Mouse (Mus musculus) spleen, postnatal 14 days (tissue): ENCODE data around the gene Rbmxl1.

Source experiments
- DNase-seq, 2 experiments: peaks; one replicate each; pipeline ENCODE4 v3.0.0; 2021 to 2022; ENCODE audit warnings: low spot score in 2 of 2

The Rbmxl1 gene

DNA sequence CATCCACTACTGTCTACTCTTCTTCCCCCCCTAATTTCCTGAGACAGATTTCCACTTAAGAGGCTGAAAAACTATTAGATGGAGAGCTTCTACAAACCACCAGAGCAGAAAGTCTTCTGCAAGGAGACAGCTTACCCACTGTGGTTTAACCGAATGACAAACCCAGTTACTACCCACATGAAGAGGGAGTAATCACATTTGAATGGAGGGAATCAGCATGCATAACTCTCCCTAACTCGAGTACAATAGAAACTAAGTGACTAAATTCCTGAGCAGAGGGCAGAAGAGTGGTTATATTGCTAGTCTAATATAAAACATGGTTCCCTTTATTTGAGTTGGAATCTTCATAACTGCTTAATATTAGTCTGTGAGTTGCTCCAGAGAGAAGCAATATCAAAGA is 15.7 kb downstream of the Rbmxl1 start:
- no peak for DNase-seq

DNA sequence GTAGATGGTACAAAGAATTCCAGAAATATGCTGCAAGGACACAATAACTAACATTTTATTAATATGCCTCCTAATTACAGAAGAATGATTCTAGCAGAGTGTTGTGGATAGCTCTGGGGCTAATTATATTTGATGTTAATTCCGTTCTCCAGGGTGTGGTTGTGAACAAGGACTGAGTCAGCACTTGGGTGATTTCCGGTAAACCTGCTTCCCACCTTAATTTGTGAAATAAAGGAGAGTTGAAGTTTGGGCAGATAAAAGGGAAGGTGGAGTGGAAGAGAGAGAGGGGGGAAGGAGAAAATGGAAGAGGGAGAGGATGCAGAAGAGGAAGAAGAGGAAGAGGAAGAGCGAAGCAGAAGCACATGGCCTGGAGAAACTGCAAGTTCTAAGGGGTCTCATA is 19.0 kb downstream of the Rbmxl1 start:
- no peak for DNase-seq

DNA sequence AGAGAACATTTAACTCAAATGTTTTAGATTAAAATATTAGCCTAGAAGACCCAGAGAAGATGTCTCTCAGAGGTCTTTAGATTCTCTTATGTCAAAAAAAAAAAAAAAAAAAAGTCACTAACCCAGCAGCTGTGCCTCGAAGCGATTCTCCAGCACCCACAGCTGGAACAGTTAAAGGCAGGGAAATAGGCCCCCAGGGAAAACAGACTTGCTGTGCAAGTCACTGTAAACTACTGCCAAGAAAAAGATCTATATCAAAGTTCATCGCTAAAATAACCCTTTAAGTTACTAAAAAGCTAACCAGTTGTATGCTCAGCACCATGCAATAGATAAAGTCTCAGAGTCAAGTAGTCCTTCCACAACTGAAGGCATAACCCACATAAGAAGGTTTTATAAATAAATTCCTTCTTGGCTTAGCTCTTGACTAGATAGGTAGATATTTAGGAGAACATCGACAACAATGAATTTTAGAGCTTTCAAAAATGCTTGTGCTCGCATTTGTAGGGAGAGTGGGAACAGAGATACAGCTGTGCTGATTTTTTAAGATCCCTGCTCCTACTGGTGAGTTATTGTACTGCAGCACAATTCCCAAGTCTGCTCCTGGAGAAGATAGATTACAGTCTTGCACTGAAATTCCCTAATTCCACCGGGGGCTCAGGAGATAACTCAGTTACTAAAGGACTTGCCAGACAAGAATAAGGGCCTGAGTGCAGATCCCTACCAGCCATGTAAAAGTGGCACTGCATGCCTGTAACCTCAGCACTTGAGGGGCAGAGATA is 31.5 kb downstream of the Rbmxl1 start:
- DNase-seq, result no peak

DNA sequence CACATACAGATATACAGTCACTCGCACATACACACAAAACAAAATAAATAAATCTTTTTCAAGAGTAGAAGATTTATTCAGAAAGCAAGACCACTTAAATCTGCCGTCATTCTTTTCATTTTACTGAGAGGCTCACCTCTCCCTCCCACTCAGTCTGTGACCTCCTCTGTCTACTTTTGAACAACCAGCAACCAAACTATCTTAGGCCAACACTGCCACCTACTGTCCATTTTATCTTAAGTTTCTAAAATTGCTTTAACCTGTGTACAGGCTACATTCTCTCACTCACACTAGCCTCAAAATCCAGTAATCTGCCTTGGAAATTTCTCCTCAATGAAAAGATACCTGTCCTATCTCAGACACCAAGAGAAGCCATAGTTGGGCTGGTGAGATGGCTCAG is 40.8 kb downstream of the Rbmxl1 start:
- DNase-seq, result no peak

DNA sequence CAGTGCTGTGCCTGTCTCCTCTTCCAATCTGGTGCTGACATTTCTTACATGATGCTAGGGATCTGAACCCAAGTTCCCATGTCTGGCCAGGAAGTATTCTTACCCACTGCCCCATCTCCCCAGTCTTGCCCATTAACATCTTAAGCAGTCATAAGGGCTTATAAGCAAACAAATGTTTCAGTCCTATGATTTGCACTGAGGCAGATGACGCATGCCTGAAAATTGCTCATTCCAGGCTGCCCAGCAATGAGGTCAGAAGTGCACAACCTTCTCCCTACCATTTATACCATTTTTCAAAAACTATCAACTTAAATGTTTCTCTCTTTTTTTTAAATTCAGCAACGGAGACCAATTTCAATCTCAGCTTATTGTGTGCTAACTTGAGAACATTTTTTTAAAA is 44.8 kb downstream of the Rbmxl1 start:
- DNase-seq, result no peak

DNA sequence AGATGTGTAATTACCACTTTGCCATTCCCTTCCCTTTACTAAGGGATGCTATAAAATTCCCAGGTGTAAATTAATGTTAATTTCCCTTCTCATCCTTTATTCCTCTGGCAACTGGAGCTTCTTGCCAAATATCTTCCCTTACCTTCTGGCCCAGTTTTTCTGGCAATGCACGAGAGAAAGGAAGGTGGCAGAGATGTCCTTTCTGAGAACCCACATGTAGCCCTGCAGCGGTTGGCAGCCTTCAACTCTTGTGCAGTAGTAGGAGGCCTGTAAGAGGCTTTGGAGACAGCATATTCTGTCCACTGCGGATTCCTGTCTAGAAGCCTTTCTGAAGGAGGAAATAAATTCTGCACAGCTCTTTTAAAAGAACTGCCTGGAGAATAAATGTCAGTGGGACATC is 52.3 kb downstream of the Rbmxl1 start:
- no peak for DNase-seq
